Mouse (Mus musculus) spleen, adult 2 months (tissue): Measurements from ENCODE around the gene 1700017B05Rik.

ENCODE experiments used
- CTCF ChIP-seq: fragments of 200-500 bp; IDR thresholded peaks from 2 replicates; pipeline ENCODE4 v1.5.1; 2011; ENCODE audit warnings: mild to moderate bottlenecking, inconsistent platforms; ENCODE audit not compliant: insufficient read depth, insufficient read length, insufficient replicate concordance; ENCODE audit errors: extremely low read depth
- POLR2A ChIP-seq: fragments of 200-500 bp; IDR thresholded peaks from 2 replicates; pipeline ENCODE4 v1.6.1; 2011; ENCODE audit warnings: low read depth, low read length, inconsistent platforms

- TF ChIP-seq POLR2A (peak; percentile 59; the same call in 1 of the 2 replicates), CTCF (peak; percentile 53; the same call in 1 of the 2 replicates)
Measured at GRCm38 (mm10) chr9:57261913-57262794, at the start of gene 1700017B05Rik.
